Mouse (Mus musculus) kidney, adult 9 months (tissue): Measurements from ENCODE around the gene Barhl1.

Source experiments
- DNase-seq: peaks from one replicate; pipeline ENCODE4 v3.0.0; 2022

Barhl1 gene

DNA sequence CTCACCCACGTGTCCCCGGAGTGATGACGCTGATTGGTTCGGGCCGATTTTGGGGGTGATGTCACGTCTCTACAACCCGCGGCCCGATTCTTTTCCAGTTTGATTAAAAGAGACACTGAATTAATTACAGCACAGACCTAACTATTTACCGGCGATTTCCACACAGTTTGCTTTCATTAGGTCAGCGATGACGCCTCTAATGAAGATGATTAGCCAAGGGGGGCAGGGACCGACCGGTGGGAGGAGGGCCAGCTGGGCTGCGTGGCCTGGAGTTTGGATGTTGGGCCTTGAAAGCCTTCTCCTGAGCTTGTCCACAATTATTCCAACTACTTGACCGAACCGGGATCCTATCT lies at the start of gene Barhl1:
TSS of gene Barhl1 (minus strand) at position 156 of the 353 bp plus-strand sequence.
- DNase-seq = no peak

DNA sequence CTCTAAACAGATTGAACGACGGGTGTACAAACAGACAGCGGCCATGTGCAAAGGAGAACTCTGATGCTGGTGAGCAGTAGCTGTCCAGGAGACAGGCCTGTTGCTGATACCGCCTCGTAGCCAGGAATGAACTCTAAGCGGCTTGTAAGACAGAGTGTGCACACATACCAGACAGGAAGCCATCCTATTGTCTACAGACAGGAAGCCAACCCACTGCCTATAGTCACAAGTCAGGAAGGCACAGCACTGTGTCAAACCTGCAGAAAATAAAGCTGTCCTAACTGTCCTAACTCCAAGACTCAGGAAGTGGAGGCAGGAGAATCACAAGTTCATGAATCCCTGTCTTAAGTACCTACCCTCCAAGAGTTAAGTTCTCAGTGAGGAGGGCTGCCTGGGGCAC lies 47.1 kb upstream of the Barhl1 start:
- DNase-seq = no peak

DNA sequence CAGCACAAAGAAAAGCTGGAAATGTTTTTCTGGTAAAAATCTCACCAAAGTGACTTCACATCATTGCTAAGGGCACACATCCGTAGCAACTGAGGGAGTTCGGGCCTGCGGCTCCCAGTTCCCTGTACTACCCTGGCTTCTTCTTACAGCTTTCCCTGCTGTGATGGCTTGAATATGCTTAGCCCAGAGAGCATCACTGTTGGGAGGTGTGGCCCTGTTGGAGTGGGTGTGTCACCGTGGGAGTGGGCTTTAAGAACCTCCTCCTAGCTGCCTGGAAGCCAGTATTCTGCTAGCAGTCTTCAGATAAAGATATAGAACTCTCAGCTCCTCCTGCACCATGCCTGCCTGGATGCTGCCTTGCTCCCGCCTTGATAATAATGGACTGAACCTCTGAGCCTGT lies 45.2 kb upstream of the Barhl1 start:
- no peak for DNase-seq

DNA sequence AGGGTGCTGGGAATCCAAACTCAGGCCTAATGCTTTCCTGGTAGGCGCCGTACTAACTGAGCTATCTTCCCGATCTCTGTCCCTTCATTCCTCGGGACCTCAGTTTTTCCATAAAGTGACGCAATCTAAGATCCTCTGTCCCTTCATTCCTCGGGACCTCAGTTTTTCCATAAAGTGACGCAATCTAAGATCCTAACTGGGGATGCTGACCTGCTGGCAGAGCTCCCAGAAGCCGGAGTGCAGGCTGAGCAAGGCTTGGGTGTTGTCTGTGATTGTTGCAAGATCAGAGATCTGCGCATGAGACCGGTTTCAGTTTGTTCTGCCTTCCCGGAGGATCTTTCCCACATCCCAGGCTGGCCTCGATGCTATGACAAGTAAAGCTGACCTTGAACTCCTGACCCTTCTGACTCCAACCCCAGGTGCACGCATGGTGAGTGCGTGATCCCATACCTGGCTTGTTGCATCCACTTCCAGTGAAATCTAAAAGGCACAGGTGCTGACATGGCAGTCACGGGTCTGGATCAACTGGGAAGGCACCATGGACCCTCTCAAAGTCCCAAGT lies 44.6 kb upstream of the Barhl1 start:
- DNase-seq = no peak

DNA sequence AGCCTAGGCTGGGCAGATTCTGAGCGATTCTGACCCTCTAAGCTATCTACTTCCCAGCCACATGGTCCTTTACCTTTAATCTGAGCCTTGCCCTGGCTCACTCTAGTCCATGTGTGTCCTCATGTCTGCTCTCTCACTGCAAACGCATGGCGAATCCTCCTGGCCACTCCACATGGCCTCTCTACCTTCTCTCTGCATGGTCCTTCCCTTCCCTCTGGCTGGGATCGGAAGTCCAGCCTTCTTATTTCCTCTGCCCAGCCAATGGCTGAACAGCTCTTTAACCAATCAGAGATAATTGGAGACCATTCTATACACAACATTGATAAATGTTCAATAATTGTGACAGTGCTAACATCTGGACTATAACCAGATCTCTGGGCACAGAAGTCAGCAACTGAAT lies 40.4 kb upstream of the Barhl1 start:
- no peak for DNase-seq

DNA sequence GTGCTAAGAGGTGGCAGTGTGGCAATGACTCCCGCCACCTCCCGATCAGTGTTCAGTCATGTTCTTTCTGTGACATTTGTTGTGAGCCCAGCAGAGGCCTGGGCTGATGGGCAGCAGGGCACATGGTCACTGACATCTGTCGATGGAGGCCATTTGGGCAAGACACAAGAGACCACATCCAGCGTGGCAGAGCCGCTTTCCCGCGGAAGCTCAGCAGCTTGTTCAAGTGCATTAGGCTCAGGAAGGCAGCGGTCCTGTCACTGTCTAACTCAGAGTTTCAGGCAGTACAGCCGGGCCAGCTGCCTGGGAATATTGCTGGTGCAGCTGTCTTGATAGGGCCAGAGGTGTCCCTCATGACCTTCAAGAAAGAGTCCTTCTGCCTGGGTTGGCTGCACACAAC lies 38.1 kb upstream of the Barhl1 start:
- no peak for DNase-seq

DNA sequence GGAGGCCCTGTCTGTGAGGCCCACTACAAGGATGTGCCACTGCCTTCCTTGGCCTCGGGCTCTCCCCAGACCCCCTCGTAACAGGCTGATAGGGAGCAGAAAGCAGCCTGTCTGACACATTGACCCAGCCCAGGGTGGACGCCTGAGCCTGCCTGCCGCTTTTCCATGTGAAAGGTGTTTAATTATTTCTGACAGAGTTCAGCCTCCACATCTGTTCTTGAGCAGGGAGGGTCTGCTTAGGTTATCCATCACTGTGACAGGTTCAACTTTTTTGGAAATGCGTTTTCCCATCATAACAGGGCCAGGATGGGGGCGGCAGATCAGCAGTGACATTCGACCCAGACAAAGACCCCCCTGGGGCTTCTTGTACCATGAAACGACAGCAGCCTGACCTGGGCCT lies 36.5 kb upstream of the Barhl1 start:
- DNase-seq = no peak

DNA sequence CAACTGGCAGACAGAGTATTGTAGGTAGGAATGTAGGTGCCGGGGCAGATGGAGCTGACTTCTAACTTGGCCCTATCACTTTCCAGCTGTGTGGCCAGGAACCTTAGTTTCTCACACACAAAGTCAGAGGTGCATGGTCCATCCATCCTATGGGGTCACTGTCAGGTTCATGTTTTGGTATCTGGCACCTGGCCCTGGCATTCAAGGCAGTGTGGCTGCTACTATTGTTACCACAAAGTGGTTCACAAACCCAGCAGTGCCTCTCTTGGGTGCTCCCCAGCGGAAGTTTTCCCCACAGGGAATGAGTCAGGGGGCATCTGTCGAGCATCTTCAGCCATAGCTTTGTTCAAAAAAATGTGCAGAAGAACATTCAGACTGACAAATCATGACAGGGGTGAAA lies 29.8 kb upstream of the Barhl1 start:
- DNase-seq = no peak

DNA sequence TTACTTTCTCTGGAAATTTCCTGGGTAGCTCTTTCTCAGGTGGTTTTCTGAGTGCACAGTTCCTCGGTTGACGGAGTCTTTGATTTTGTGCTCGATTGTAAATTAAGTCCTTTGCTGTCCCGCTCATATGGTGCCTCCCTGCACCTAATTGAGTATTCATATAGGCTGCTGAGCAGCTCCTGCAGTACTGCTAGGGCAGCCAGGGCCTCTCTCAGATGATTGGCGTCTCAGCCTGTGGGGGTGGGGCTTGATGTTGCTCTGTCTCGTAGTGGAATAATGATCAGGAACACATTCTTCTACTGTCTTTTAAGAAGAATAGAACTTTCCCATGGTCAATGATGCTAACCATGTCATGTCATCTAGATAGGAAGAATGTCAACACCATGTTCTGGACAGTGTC lies 28.9 kb upstream of the Barhl1 start:
- DNase-seq = no peak

DNA sequence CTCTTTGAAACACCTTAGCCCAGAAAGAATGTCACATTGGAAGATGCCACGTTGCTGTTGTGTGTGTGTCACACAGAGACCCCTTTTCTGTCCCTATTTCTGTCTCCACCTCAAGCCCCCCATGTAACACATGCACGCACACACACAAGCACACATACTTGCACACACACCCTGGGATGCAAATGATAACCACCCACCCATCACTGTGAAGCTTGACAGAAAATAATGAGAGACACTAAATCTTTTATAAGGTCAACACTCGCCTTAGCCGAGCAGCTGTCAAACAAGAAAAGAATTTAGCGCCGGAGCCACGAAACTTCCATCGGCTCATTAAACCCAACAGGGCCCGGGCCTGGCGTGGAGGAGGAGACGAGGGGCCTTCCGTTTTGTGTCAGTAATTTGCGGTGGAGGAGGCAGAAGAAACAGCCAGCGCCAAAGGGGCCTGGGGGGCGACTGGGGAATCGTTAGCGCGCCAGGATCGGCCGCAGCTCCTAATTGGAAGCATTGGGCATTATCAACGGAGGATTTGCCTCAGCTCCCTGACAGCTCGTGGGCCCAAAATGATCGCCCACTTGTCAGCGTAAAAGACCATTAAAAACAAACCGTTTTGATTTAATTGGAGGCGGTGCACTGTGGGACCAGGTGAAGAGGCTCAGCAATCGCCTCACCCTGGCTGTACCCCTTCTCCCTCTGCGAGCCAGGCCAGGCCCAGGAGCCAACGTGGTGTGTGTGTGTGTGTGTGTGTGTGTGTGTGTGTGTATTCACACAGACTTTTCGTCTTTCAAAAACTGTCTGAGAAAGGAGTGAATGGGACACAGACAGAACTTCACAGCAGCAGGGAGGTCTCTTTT lies 27.4 kb upstream of the Barhl1 start:
- no peak for DNase-seq

DNA sequence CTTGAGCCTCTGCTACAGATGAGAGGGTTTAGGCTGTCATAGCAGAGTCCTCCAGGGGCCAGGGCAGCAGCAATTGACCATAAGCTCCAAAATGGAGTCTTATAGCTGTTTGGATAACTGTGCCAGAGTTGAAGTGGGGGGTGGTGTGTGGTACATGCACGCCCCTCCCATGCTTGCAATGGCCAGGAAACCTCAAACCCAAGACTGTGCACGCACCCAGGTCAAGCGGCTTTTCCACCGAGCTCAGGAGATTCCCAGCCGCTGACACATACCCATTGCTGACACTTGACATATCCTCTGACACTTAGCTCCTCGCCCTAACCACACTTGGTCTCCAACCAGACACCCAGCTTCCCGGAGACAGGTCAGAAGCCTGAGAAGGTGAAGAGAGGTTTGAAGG lies 22.5 kb upstream of the Barhl1 start:
- DNase-seq = no peak

DNA sequence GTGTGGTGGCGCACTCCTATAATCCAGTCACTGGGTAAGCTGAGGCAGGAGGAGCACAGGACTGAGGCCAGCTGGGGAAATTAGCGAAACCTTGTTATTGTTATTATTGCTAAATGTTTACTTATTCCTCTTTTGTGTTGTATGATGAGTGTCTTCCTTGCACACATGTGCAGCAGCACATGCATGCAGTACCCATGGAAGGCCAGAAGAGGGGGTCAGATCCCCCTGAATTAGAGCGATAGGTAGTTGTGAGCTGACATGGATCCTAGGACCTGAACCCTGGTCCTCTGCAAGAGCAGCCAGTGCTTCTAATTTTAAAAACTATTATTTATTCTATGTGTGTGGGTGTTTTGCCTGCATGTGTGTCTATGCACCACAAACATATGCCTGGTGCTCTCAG lies 14.1 kb upstream of the Barhl1 start:
- no peak for DNase-seq

DNA sequence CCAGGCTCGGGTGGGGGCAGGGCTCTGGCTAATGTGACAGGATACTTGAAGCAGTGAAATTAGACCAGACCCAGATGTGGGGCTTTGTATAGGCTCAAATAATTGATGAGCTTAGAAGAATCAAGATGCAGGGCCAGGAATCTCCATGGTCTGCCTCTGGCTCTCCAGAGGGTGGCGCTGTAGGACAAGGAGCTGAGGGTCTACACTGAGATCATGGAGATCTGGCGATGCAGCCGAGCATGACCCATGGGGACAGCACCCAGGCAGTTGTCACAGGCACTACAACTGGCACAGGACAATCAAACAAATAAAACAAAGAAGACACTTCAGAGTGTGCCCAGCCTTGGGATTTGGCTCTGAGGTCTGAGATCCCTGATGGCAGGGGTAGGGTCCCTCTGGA lies 7.4 kb upstream of the Barhl1 start:
- DNase-seq = peak; percentile 57

DNA sequence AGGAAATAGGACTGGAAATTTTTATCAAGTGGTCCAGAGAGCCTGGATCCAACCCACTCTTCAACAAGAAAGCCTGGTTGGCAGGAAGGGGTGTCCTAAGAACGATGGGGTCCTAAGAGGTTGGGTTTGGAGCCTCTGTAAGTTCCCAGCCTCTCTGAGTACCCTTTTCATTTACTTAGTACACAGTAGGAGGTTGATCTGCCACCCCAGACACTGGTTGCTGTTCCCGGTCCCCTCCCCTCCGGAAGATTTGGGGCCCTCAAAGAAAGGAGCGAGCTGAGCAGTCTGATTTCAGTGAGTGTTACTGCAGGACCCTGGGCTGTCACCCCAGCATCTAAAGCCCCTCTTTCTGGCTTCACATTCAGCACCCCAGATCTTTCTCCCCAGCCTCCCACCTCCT lies 2.5 kb upstream of the Barhl1 start:
- no peak for DNase-seq

DNA sequence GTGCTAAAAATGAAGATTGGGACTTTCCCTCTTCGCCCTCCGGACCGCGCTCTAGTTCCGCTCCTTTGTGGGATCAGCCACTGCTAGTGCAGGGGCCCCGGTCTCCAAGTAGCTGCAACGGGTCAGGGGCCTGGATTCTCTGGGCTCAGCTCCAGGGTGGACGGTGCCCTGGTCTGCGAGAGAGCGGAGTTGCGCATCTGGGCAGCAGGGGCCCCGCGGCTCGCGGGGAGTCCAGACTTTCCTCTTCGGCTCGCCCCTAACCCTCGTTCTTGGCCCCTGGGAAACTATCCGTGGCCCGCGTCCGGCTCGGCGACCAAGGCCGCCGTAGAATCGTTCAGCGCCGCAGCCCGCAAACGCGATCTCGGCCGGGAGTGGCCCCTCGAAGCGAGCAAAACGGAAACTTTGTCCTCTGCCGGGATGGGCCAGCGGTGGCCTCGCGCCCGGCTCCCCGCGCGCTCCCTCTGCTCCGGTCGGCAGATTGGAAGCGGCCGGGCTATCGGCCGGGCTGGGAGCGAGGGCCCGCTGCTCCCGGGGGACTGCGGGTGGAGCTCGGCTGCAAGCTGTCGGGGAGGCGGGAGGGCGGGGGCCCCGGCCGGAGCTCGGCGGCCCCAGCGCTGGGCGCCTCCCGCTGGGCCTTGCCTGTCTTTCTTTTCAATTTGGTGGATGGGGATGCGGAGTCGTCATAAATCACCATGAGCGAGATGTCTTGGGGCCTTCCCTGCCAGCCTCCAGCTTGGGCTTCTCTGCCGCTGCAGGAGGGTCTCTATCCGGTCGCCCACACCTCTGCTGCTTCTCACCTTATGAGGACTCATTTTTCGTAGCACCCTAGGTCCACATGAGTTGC lies 1.3 kb upstream of the Barhl1 start:
- no peak for DNase-seq

DNA sequence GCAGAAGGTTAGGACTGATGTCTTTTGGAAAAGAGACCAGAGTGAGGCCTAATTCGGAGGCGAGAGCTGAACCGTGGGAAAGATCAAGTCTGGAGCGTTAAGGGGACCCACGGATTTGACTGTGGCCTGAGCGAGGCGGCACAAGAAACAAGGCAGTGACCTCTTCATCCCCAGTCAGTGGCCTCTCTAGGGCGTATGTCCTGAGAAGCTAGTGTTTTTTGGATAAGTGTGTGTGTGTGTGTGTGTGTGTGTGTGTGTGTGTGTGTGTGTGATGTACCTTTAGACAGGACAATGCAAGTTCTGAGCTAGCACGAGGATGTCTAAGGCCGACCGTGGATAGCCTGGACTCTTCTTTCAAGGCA lies 669 bp upstream of the Barhl1 start:
- no peak for DNase-seq

DNA sequence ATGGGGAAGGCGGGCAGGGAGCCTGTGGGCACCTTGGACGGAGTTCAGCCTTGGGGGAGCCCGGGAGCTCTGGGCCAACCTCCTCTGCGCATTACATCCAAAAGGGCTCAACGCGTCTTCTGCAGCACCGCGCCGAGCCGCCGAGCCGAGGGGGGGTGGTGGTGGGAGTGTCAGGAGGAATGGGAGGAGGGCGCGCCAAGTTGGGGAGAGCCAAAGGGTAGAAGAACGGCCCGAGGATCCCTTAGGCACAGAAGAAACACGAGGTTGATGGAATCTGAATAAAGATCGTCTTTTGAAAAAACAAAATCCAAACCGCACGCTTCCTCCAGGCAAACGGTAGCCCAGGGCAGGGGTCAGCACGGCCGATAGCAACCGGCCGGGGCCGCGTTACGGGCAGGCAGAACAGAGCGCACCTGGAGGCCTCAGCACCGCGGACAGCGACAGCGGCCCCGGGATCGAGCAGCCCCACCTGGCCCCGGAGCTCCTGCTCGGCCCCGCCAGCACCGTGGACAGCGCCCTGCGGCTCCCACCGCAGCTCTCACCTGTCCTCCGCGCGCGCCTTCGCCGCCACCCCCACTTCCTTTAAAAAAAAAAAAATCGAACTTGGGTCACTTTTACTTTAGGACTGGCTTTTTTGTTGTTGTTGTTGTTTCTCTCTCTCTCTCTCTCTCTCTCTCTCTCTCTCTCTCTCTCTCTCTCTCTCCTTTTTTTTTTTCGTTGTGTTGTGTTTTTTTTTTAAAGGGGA lies 528 bp downstream of the Barhl1 start:
- DNase-seq = peak; percentile 81

DNA sequence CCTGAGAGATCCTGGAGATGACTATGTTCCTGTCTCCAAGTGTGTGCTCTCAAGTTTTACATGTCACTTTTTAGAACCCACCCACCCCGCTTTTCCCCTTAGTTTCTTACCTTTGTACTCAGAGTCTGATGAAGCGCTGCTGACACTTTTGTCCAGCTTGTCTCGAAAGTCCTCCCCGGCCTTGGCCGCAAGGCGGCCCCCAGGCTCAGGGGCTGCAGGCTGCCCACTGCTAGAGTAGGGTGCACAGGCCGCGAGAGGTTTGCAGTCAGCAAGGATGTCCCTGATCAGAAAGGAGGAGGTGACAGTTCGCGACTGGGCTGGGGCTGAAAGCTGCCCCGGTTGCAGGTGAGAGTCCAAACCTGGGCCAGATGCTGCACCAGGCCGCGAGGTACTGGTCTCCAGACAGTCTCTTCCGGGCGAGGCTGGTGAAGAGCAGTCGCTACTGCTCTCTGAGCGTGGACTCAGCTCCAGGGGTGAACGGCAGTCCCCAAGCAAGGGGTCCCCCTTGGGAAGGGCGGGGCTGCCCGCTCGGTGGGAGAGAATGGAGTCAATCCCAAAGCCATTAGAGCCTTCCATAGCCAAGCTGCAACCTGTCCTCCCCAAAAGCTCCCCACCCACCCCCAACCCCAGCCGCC lies 1.2 kb downstream of the Barhl1 start:
- no peak for DNase-seq

DNA sequence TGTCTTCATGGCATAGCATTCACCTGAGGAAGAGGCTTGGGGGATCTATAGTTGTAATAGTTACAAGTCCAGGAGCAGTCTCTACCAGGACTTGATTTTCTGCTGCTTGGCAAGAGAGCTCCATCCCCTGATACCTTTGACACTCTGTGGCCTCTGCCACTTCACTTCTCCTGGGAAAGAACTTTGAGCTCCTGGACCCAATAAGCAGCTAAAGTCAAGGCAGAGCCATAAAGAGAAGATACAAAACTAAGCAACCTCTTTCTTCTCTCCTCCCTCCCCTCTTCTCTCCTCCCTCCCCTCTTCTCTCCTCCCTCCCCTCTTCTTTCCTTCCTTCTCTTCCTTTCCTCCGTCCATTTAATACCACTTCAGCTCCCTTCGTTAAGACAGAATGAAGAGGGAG lies 2.3 kb downstream of the Barhl1 start:
- no peak for DNase-seq

DNA sequence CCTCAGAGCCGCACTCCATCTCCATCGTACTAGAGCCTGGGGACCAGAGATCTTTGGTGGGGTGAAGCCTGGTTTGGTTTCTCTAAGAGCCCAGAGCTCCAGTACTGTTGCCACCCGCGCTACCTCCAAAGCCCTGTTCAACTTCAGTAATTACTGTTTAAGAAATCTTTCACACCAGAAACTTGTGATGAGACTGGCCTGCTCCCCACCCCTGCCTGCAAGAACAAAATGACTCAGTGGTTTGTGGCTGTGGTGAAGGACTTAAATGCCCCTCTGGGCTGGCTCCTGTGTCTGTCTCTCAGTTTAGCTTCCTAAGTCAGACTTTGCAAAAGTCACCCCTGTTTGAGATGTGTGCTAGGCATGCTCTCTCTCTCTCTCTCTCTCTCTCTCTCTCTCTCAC lies 3.5 kb downstream of the Barhl1 start:
- DNase-seq = no peak

DNA sequence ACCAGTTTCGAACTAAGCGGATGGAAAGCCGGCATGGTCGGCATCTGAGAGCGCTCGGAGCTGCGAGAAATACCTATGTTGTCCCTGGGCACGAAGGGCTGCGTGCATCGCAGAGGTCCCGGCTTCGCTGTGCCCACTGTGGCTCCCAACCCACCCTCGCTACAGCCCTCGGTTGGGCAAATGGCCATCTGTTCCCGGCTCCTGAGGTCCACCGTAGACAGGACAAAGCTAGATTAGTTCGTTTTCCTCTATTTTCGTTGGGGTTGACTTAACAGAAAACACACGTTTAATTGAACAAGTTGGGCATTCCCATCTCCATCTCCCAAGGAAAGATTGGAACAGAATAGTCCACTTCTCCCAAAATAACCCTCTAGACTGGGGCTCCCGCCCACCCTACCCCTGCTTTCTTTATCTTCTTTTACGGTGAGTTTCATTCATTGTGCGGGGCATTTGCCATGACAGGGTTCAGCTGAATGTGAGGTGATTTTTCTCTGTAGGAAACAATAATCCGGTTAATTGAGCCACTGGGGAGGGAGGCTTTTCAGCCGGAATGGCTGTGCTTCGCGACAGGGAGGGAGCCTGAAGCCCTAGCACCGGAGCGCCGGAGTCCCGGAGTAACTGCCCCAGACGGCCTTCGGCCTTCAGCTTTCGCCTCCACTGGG lies 4.3 kb downstream of the Barhl1 start:
- DNase-seq = no peak

DNA sequence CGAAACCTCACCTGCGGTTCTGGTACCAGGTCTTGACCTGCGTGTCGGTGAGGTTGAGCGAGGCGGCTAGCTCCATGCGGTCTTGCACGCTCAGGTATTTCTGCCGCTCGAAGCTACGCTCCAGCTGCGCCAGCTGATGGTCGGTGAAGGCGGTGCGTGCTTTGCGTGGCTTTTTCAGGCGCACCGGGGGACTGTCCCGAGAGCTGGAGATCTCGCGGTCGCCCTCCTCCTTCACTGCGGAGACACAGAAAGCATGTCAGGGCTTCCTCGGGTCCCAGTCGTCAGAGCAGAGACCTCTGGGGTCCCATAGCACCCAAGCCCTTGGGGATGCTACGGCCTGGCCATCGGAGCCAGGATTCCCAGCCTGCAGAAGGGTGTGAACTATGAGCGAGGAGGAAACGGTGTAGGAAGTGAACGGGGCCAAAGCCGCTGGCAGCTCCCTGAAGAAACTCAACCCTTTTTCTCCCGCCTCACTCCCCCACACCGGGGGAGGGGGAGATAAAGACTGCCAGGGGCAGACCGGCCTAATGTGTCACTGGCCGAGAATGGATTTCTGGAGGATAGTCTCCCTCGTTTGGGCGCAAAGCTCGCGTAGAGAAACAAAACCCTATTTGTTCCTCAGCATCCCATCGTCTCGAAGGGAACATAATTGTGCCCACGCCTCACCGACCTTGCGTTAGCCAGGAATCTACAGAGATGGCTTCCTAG lies 5.0 kb downstream of the Barhl1 start:
- no peak for DNase-seq
